Mouse (Mus musculus): Measurements from ENCODE around the gene Stmn1.

- no peak for TF ChIP-seq POLR2A (IDR thresholded peaks at IDR 0.05; ENCODE audit: borderline replicate concordance, extremely low read depth, insufficient read depth, insufficient read length, poor library complexity, severe bottlenecking)
- TF ChIP-seq CTCF (IDR thresholded peaks at IDR 0.05; ENCODE audit: borderline replicate concordance, extremely low read depth, insufficient read depth, insufficient read length): no peak
Observed at GRCm38 (mm10) chr4:134443589-134443988, 24.5 kb upstream of the Stmn1 start.

Data from brain, embryonic 14.5 days (tissue).